In the genomic region with DNA sequence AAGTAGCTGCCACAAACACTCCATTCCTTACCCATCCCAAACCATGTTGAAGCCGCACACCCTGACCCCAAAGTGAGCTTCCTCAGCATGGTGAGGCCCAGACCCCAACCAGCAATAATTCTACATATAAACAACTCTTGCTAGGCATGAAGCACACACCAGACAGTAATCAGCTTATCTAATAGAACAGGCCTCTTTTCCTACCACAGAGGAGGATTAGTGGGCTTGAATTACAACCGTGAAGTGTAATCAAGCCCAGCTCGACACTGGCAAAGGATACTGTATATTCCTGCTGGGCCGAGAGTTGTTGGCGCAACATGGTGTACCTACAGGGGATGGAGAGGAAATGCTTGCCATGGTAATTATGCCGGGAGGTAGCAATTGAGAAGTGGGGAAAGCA, we compare ENCODE assay signal across 15 mouse cellular contexts.
DNase-seq lines count a peak whose midpoint lies in the region; ATAC-seq and TF ChIP-seq lines count a peak whose summit lies in the region.
"Had no signal": no experiment of that assay in that cellular context is flagged by ENCODE, and none has a peak within 500 bp of the region (broad histone marks: within the 10 kb centered on the region; RNA-seq: fewer than 3 reads in every experiment).

No protein-coding gene starts in this region.

- no peaks in the 10 kb centered on the region for H3K27me3 ChIP-seq in forebrain, embryonic 15.5 days
- H3K27me3 ChIP-seq in forebrain, embryonic 14.5 days (replicated peaks; ENCODE audit: control insufficient read depth, insufficient read depth, low read length): no peaks in the 10 kb centered on the region
- H3K27me3 ChIP-seq in lung, embryonic 16.5 days (ENCODE audit: control insufficient read depth, insufficient read depth, low read depth, low read length): no peaks in the 10 kb centered on the region
- no peaks in the 10 kb centered on the region for H3K27me3 ChIP-seq in lung, postnatal 0 days (replicated peaks; ENCODE audit: insufficient read depth, low read length)
- no peaks in the 10 kb centered on the region for H3K27me3 ChIP-seq in hindbrain, embryonic 14.5 days (ENCODE audit: control insufficient read depth, insufficient read depth, low read length)
- H3K27me3 ChIP-seq in midbrain, postnatal 0 days (ENCODE audit: insufficient read depth, low read length): no peaks in the 10 kb centered on the region
- H3K27me3 ChIP-seq: liver, embryonic 15.5 days had no signal

- 48% methylated on average over 6 of the region's 6 CpGs for WGBS in forebrain, embryonic 15.5 days
- WGBS in forebrain, embryonic 14.5 days: 49% methylated on average over 6 of the region's 6 CpGs
- WGBS in lung, embryonic 16.5 days: 49% methylated on average over 6 of the region's 6 CpGs
- 51% methylated on average over 6 of the region's 6 CpGs for WGBS in lung, postnatal 0 days
- WGBS in hindbrain, embryonic 14.5 days: 40% methylated on average over 6 of the region's 6 CpGs
- WGBS in midbrain, postnatal 0 days: 23% methylated on average over 6 of the region's 6 CpGs

- no peak overlapping the region for H3K4me2 ChIP-seq in forebrain, embryonic 15.5 days (replicated peaks)
- no peak overlapping the region for H3K4me2 ChIP-seq in forebrain, embryonic 14.5 days (ENCODE audit: low read length)
- no peak overlapping the region for H3K4me2 ChIP-seq in lung, embryonic 16.5 days (ENCODE audit: low read depth, low read length)
- no peak overlapping the region for H3K4me2 ChIP-seq in lung, postnatal 0 days (replicated peaks; ENCODE audit: low read depth, low read length)
- H3K4me2 ChIP-seq in hindbrain, embryonic 14.5 days (replicated peaks): no peak overlapping the region
- no peak overlapping the region for H3K4me2 ChIP-seq in midbrain, postnatal 0 days (ENCODE audit: low read depth, low read length, poor library complexity, severe bottlenecking)
- H3K4me2 ChIP-seq: liver, embryonic 15.5 days had no signal

- no peak overlapping the region for H3K4me3 ChIP-seq in forebrain, embryonic 15.5 days
- H3K4me3 ChIP-seq in forebrain, embryonic 14.5 days (ENCODE audit: low read depth, low read length): no peak overlapping the region
- H3K4me3 ChIP-seq in lung, embryonic 16.5 days (ENCODE audit: low read length): no peak overlapping the region
- H3K4me3 ChIP-seq in lung, postnatal 0 days (ENCODE audit: low read depth, low read length): no peak overlapping the region
- H3K4me3 ChIP-seq in hindbrain, embryonic 14.5 days (replicated peaks; ENCODE audit: low read length): no peak overlapping the region
- no peak overlapping the region for H3K4me3 ChIP-seq in midbrain, postnatal 0 days (ENCODE audit: low read depth, low read length)
- H3K4me3 ChIP-seq: heart, embryonic 10.5 days; liver, embryonic 15.5 days had no signal

- no peak for ATAC-seq in forebrain, embryonic 15.5 days (replicated peaks)
- ATAC-seq in forebrain, embryonic 14.5 days: no peak
- peak; percentile 58; the same call in 1 of the 2 replicates for ATAC-seq in lung, embryonic 16.5 days (ENCODE audit: low read depth)
- ATAC-seq in lung, postnatal 0 days: no peak
- ATAC-seq in hindbrain, embryonic 14.5 days (ENCODE audit: low FRiP score): peak; percentile 47; the same call in 1 of the 2 replicates
- peak; percentile 49 for ATAC-seq in midbrain, postnatal 0 days (ENCODE audit: low FRiP score)
- ATAC-seq: activated CD4-positive, CD25-positive, alpha-beta regulatory T cell, adult 4 months; inflammation-experienced regulatory T-cells, adult 6 months had no signal

- H3K9ac ChIP-seq in forebrain, embryonic 15.5 days (replicated peaks): no peak overlapping the region
- no peak overlapping the region for H3K9ac ChIP-seq in forebrain, embryonic 14.5 days (ENCODE audit: low read length)
- H3K9ac ChIP-seq in lung, embryonic 16.5 days (ENCODE audit: low read length): no peak overlapping the region
- no peak overlapping the region for H3K9ac ChIP-seq in lung, postnatal 0 days (replicated peaks; ENCODE audit: low read depth)
- H3K9ac ChIP-seq in hindbrain, embryonic 14.5 days: no peak overlapping the region
- no peak overlapping the region for H3K9ac ChIP-seq in midbrain, postnatal 0 days (replicated peaks; ENCODE audit: low read length, poor library complexity, severe bottlenecking)
- H3K9ac ChIP-seq: liver, embryonic 15.5 days had no signal

- H3K4me1 ChIP-seq in forebrain, embryonic 15.5 days: peaks cover 73% of the 10 kb centered on the region
- H3K4me1 ChIP-seq in forebrain, embryonic 14.5 days (ENCODE audit: control insufficient read depth, insufficient read depth, low read length): peaks cover 39% of the 10 kb centered on the region
- peaks cover 38% of the 10 kb centered on the region for H3K4me1 ChIP-seq in lung, embryonic 16.5 days (replicated peaks; ENCODE audit: control insufficient read depth, insufficient read depth, low read length)
- H3K4me1 ChIP-seq in lung, postnatal 0 days (ENCODE audit: insufficient read depth, low read depth, low read length): peaks cover 12% of the 10 kb centered on the region
- peaks cover 25% of the 10 kb centered on the region for H3K4me1 ChIP-seq in hindbrain, embryonic 14.5 days (replicated peaks; ENCODE audit: control insufficient read depth, insufficient read depth, low read length)
- H3K4me1 ChIP-seq in midbrain, postnatal 0 days (ENCODE audit: insufficient read depth, low read length): peaks cover 7% of the 10 kb centered on the region; the same call in 1 of the 2 replicates

- no peaks in the 10 kb centered on the region for H3K9me3 ChIP-seq in forebrain, embryonic 15.5 days
- H3K9me3 ChIP-seq in forebrain, embryonic 14.5 days (replicated peaks; ENCODE audit: control insufficient read depth, low read length): no peaks in the 10 kb centered on the region
- no peaks in the 10 kb centered on the region for H3K9me3 ChIP-seq in lung, embryonic 16.5 days (ENCODE audit: control insufficient read depth, low read length)
- H3K9me3 ChIP-seq in lung, postnatal 0 days (ENCODE audit: low read length): no peaks in the 10 kb centered on the region
- H3K9me3 ChIP-seq in hindbrain, embryonic 14.5 days (ENCODE audit: control insufficient read depth, low read length): no peaks in the 10 kb centered on the region
- no peaks in the 10 kb centered on the region for H3K9me3 ChIP-seq in midbrain, postnatal 0 days (ENCODE audit: low read length)
- H3K9me3 ChIP-seq: heart, embryonic 10.5 days; liver, embryonic 15.5 days had no signal

- no peaks in the 10 kb centered on the region for H3K36me3 ChIP-seq in forebrain, embryonic 15.5 days
- H3K36me3 ChIP-seq in forebrain, embryonic 14.5 days (ENCODE audit: control insufficient read depth, insufficient read depth, low read length): no peaks in the 10 kb centered on the region
- no peaks in the 10 kb centered on the region for H3K36me3 ChIP-seq in lung, embryonic 16.5 days (ENCODE audit: control insufficient read depth, insufficient read depth, low read length)
- H3K36me3 ChIP-seq in lung, postnatal 0 days (ENCODE audit: insufficient read depth, low read length): no peaks in the 10 kb centered on the region
- no peaks in the 10 kb centered on the region for H3K36me3 ChIP-seq in hindbrain, embryonic 14.5 days (replicated peaks; ENCODE audit: control insufficient read depth, insufficient read depth)
- no peaks in the 10 kb centered on the region for H3K36me3 ChIP-seq in midbrain, postnatal 0 days (ENCODE audit: insufficient read depth, low read length)
- H3K36me3 ChIP-seq: G1E; heart, embryonic 10.5 days; liver, embryonic 15.5 days had no signal

- TF ChIP-seq EP300 in lung, postnatal 0 days (IDR thresholded peaks at IDR 0.05): no peak

- no peak for TF ChIP-seq CTCF in lung, postnatal 0 days (IDR thresholded peaks at IDR 0.05)
- TF ChIP-seq CTCF in midbrain, postnatal 0 days (IDR thresholded peaks at IDR 0.05): no peak

- no peak for DNase-seq in forebrain, embryonic 14.5 days (ENCODE audit: low spot score)
- DNase-seq in lung, postnatal 0 days (ENCODE audit: low spot score): no peak
- no peak for DNase-seq in hindbrain, embryonic 14.5 days (ENCODE audit: low spot score)
- DNase-seq in midbrain, postnatal 0 days (ENCODE audit: low spot score): peak; percentile 59
- DNase-seq in right cerebral cortex, adult 2 months (ENCODE audit: low spot score in 2 of 2): no peak
- DNase-seq in urinary bladder, postnatal 4 days (ENCODE audit: low spot score in 2 of 2): no peak
- DNase-seq: cerebellum, adult 9-11 months; kidney, postnatal 36 days had no signal

- H3K27ac ChIP-seq in forebrain, embryonic 15.5 days (replicated peaks): peak overlapping the region; percentile 39; the same call in 1 of the 2 replicates
- no peak overlapping the region; the same call in 1 of the 2 replicates for H3K27ac ChIP-seq in forebrain, embryonic 14.5 days (ENCODE audit: low read depth, low read length)
- H3K27ac ChIP-seq in lung, embryonic 16.5 days (ENCODE audit: low read length): peak overlapping the region; percentile 30; the same call in 1 of the 2 replicates
- H3K27ac ChIP-seq in lung, postnatal 0 days (ENCODE audit: low read length): no peak overlapping the region
- H3K27ac ChIP-seq in hindbrain, embryonic 14.5 days: no peak overlapping the region
- no peak overlapping the region for H3K27ac ChIP-seq in midbrain, postnatal 0 days (ENCODE audit: low read depth, low read length)
- H3K27ac ChIP-seq: heart, embryonic 10.5 days; liver, embryonic 15.5 days had no signal

Comparison
In these comparisons a context has a peak if more than half of its experiments do, and no peak if none do; other contexts are left out.
1. ATAC-seq: peak in lung, embryonic 16.5 days (single experiment), hindbrain, embryonic 14.5 days (single experiment) and midbrain, postnatal 0 days (single experiment); none in forebrain, embryonic 15.5 days (single experiment), forebrain, embryonic 14.5 days (single experiment) and lung, postnatal 0 days (single experiment).
2. H3K27ac ChIP-seq: peak in forebrain, embryonic 15.5 days (single experiment) and lung, embryonic 16.5 days (single experiment); none in forebrain, embryonic 14.5 days (single experiment), lung, postnatal 0 days (single experiment), hindbrain, embryonic 14.5 days (single experiment) and midbrain, postnatal 0 days (single experiment).